Mouse (Mus musculus) ES-E14 (cell line): Measurements from ENCODE around the gene H3f3a. TPM values are rescaled to one million over a fixed set of nuclear protein-coding genes. Genes with fewer than 3 reads are reported as not detected.

Experiments
- DNase-seq: peaks from one replicate; pipeline ENCODE4 v3.0.0-alpha.2; 2013; ENCODE audit warnings: low read depth, low spot score
- H3K27ac ChIP-seq: 2 replicates; pipeline ENCODE4 v1.5.1; 2012; ENCODE audit warnings: low read depth, mild to moderate bottlenecking, low read length, moderate library complexity, mixed read lengths; ENCODE audit not compliant: poor library complexity, insufficient read depth, severe bottlenecking
- H3K36me3 ChIP-seq: 2 replicates; pipeline ENCODE4 v1.6.1; 2012; ENCODE audit warnings: mild to moderate bottlenecking, low read length, moderate library complexity, mixed read lengths; ENCODE audit not compliant: control insufficient read depth, poor library complexity, insufficient read depth, severe bottlenecking
- H3K4me1 ChIP-seq, 2 experiments: fragments of 150-350 bp in 1 of 2; sonication (generic) in 1 of 2; 2 replicates each; pipeline ENCODE4 v1.6.1; 2012; ENCODE audit warnings: low read length in 2 of 2, mild to moderate bottlenecking in 1 of 2, mixed read lengths in 1 of 2; ENCODE audit not compliant: control insufficient read depth in 2 of 2, insufficient read depth in 2 of 2, poor library complexity in 1 of 2
- H3K4me3 ChIP-seq, 2 experiments: fragments of 150-350 bp in 1 of 2; sonication (generic) in 1 of 2; 2 replicates each; pipeline ENCODE4 v1.5.1; 2012; ENCODE audit warnings: low read length in 2 of 2, low read depth in 1 of 2, mild to moderate bottlenecking in 1 of 2, mixed read lengths in 1 of 2; ENCODE audit not compliant: insufficient read depth in 1 of 2, poor library complexity in 1 of 2, severe bottlenecking in 1 of 2
- H3K9ac ChIP-seq: 2 replicates; pipeline ENCODE4 v1.6.1; 2012; ENCODE audit warnings: low read depth, mild to moderate bottlenecking, low read length, mixed read lengths; ENCODE audit not compliant: poor library complexity, insufficient read depth, severe bottlenecking
- H3K9me3 ChIP-seq: fragments of 150-350 bp; sonication (generic); 2 replicates; pipeline ENCODE4 v1.6.1; 2012; ENCODE audit warnings: low read depth, mild to moderate bottlenecking, low read length; ENCODE audit not compliant: control insufficient read depth, insufficient read depth
- CHD2 ChIP-seq: IDR thresholded peaks from 2 replicates; pipeline ENCODE4 v1.6.1; 2014; ENCODE audit warnings: mild to moderate bottlenecking, low read depth, low read length, inconsistent platforms
- HCFC1 ChIP-seq: IDR thresholded peaks from 2 replicates; pipeline ENCODE4 v1.6.1; 2012; ENCODE audit warnings: low read length, inconsistent platforms, borderline replicate concordance; ENCODE audit not compliant: insufficient read depth
- MAFK ChIP-seq: IDR thresholded peaks from 2 replicates; pipeline ENCODE4 v1.6.1; 2014; ENCODE audit warnings: mild to moderate bottlenecking, low read depth, low read length, inconsistent platforms; ENCODE audit not compliant: insufficient read depth
- ZC3H11A ChIP-seq: IDR thresholded peaks from 2 replicates; pipeline ENCODE4 v1.6.1; 2012; ENCODE audit warnings: low read depth, mild to moderate bottlenecking, inconsistent platforms, low read length, borderline replicate concordance
- ZNF384 ChIP-seq: IDR thresholded peaks from 2 replicates; pipeline ENCODE4 v1.6.1; 2012; ENCODE audit warnings: low read depth, low read length, inconsistent platforms
- in situ Hi-C, 2 experiments: fragments of 600-800 bp; cut with MboI; formaldehyde crosslinking; loops; one replicate each; pipeline ENCODE4 v1.15.1; 2025; ENCODE audit warnings: low sequenced_read_pairs in 2 of 2, inconsistent platforms in 1 of 2; ENCODE audit not compliant: unreplicated experiment in 2 of 2
- total RNA-seq: library from RNA; depleted of rRNA; stranded (reverse); fragments of 300-350 nt; gene quantifications from 2 replicates; pipeline ENCODE4 v1.2.3, GENCODE M21; 2012

Gene H3f3a
- total RNA-seq, 1 experiment: 657 TPM

GRCm38 (mm10) chr1:180794170-180794569 is 19.6 kb downstream of the H3f3a start:
- in situ Hi-C loops: no loop called here
- no peaks in the 10 kb centered on the region for H3K9me3 ChIP-seq
- DNase-seq: peak; percentile 72
- peak overlapping the region; percentile 50; the same call in 1 of the 2 replicates for H3K27ac ChIP-seq
- H3K4me3 ChIP-seq: peak overlapping the region; percentile 51 to 57
- no peaks in the 10 kb centered on the region for H3K36me3 ChIP-seq
- H3K9ac ChIP-seq: peak overlapping the region; percentile 48; the same call in 1 of the 2 replicates
- TF ChIP-seq ZNF384 (no peak), CHD2 (no peak), MAFK (no peak), HCFC1 (no peak), ZC3H11A (no peak)
- H3K4me1 ChIP-seq: peaks cover 2 to 7% of the 10 kb centered on the region in 2 experiments; a peak in 2 of 4 replicates

- TF ChIP-seq ZNF384 (no peak), MAFK (peak; percentile 81), CHD2 (no peak), HCFC1 (0 out of 2 replicates have a peak, but pooled peaks have one; percentile 28), ZC3H11A (no peak)
- peak overlapping the region; percentile 48; the same call in 1 of the 2 replicates for H3K9ac ChIP-seq
- in situ Hi-C loops: no loop called here
- H3K4me1 ChIP-seq: peaks cover 2 to 7% of the 10 kb centered on the region in 2 experiments; a peak in 2 of 4 replicates
- H3K27ac ChIP-seq: peak overlapping the region; percentile 50
- no peaks in the 10 kb centered on the region for H3K9me3 ChIP-seq
- peak; percentile 66 for DNase-seq
- no peaks in the 10 kb centered on the region for H3K36me3 ChIP-seq
- peak overlapping the region; percentile 51 to 57 for H3K4me3 ChIP-seq
Measured at GRCm38 (mm10) chr1:180793445-180794117, 20.2 kb downstream of the H3f3a start.

GRCm38 (mm10) chr1:180792814-180793213 is 20.9 kb downstream of the H3f3a start:
- H3K4me1 ChIP-seq: peaks cover 2 to 7% of the 10 kb centered on the region in 2 experiments; a peak in 2 of 4 replicates
- H3K9me3 ChIP-seq: no peaks in the 10 kb centered on the region
- no peak for DNase-seq
- no peak for TF ChIP-seq MAFK
- no peak for TF ChIP-seq HCFC1
- no peak for TF ChIP-seq CHD2
- no peak for TF ChIP-seq ZC3H11A
- TF ChIP-seq ZNF384: no peak
- H3K4me3 ChIP-seq: no peak overlapping the region
- no peaks in the 10 kb centered on the region for H3K36me3 ChIP-seq
- in situ Hi-C loops: no loop called here
- H3K9ac ChIP-seq: no peak overlapping the region
- H3K27ac ChIP-seq: no peak overlapping the region; the same call in 1 of the 2 replicates

- peaks cover 2 to 7% of the 10 kb centered on the region in 2 experiments; a peak in 2 of 4 replicates for H3K4me1 ChIP-seq
- no peaks in the 10 kb centered on the region for H3K9me3 ChIP-seq
- DNase-seq: no peak
- no peak overlapping the region for H3K4me3 ChIP-seq
- H3K27ac ChIP-seq: no peak overlapping the region
- H3K36me3 ChIP-seq: no peaks in the 10 kb centered on the region
- no peak overlapping the region for H3K9ac ChIP-seq
- TF ChIP-seq HCFC1 (no peak), ZC3H11A (no peak), MAFK (no peak), ZNF384 (no peak), CHD2 (no peak)
- in situ Hi-C loops: no loop called here
Measured at GRCm38 (mm10) chr1:180791821-180792480, 21.8 kb downstream of the H3f3a start.
